Mouse (Mus musculus) liver, postnatal 0 days (tissue): ENCODE data around the gene Patz1. TPM values are rescaled to one million over a fixed set of nuclear protein-coding genes. Genes with fewer than 3 reads are reported as not detected.

Experiments
- ATAC-seq: fragments of 200-750 bp; cut with Nextera tagmentation; 2 replicates; pipeline ENCODE4 v1.8.0; 2017; ENCODE audit warnings: mild to moderate bottlenecking, moderate library complexity
- DNase-seq: peaks from one replicate; pipeline ENCODE4 v3.0.0-alpha.2; 2016
- H3K27ac ChIP-seq: fragments of 300-500 bp; sonication (generic); 2 replicates; pipeline ENCODE4 v1.5.1; 2014; ENCODE audit warnings: antibody characterized with exemption, moderate library complexity, mild to moderate bottlenecking, low read depth
- H3K27me3 ChIP-seq: fragments of 300-500 bp; sonication (generic); 2 replicates; pipeline ENCODE4 v1.6.1; 2014; ENCODE audit warnings: low read length, control low read depth, mixed read lengths; ENCODE audit not compliant: insufficient read depth
- H3K36me3 ChIP-seq: fragments of 300-500 bp; sonication (generic); replicated peaks from 2 replicates; pipeline ENCODE4 v1.6.1; 2014; ENCODE audit warnings: mild to moderate bottlenecking, control low read depth, low read length, moderate library complexity, mixed read lengths; ENCODE audit not compliant: insufficient read depth
- H3K4me1 ChIP-seq: fragments of 300-500 bp; sonication (generic); 2 replicates; pipeline ENCODE4 v1.6.1; 2014; ENCODE audit warnings: antibody characterized with exemption, mild to moderate bottlenecking, control low read depth; ENCODE audit not compliant: insufficient read depth
- H3K4me2 ChIP-seq: fragments of 300-500 bp; sonication (generic); 2 replicates; pipeline ENCODE4 v1.6.1; 2014; ENCODE audit warnings: low read depth, mild to moderate bottlenecking, low read length, moderate library complexity, mixed read lengths
- H3K4me3 ChIP-seq: fragments of 300-500 bp; sonication (generic); 2 replicates; pipeline ENCODE4 v1.5.1; 2014; ENCODE audit warnings: low read depth, low read length
- H3K9ac ChIP-seq: fragments of 300-500 bp; sonication (generic); replicated peaks from 2 replicates; pipeline ENCODE4 v1.6.1; 2014; ENCODE audit warnings: mild to moderate bottlenecking, moderate library complexity
- H3K9me3 ChIP-seq: fragments of 300-500 bp; sonication (generic); 2 replicates; pipeline ENCODE4 v1.6.1; 2016; ENCODE audit warnings: mild to moderate bottlenecking, control low read depth, low read length, mixed read lengths
- CTCF ChIP-seq: sonication (generic); IDR thresholded peaks from 2 replicates; pipeline ENCODE4 v1.5.1; 2016; ENCODE audit warnings: antibody characterized with exemption, low read depth
- EP300 ChIP-seq: IDR thresholded peaks from 2 replicates; pipeline ENCODE4 v1.6.1; 2016; ENCODE audit warnings: antibody characterized with exemption, low read depth, mild to moderate bottlenecking
- WGBS: fragments of 180-500 bp; shearing (Covaris S2); extraction: QIAGEN DNeasy Blood & Tissue Kit; methylation state at CpG from one replicate; pipeline ENCODE4 v1.1.7; 2014; ENCODE audit not compliant: insufficient replicate concordance; 5-methylcytosine and 5-hydroxymethylcytosine counted together
- polyA plus RNA-seq: library from polyadenylated mRNA; unstranded; fragments of >200 nt; fragmentation: Nextera tagmentation; extraction: Ambion mirVana; gene quantifications from 2 replicates; pipeline ENCODE4 v1.2.1, GENCODE M21; 2015

The Patz1 gene
- polyA plus RNA-seq, 1 experiment from 2014 or later, result 8.8 TPM

DNA sequence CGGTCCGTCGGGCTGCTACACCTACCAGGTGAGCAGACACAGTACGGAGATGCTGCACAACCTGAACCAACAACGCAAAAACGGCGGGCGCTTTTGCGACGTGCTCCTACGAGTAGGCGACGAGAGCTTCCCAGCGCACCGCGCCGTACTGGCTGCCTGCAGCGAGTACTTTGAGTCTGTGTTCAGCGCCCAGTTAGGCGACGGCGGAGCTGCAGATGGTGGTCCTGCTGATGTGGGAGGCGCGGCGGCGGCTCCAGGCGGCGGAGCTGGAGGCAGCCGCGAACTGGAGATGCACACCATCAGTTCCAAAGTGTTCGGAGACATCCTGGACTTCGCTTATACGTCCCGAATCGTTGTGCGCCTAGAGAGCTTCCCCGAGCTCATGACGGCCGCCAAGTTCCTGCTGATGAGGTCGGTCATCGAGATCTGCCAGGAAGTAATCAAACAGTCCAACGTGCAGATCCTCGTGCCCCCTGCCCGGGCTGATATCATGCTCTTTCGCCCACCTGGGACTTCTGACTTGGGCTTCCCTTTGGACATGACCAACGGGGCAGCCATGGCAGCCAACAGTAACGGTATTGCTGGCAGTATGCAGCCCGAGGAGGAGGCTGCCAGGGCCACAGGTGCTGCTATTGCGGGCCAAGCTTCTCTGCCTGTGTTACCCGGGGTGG lies 2.1 kb downstream of the Patz1 start:
- under 1% methylated on average over 50 of the region's 50 CpGs for WGBS
- no peak for TF ChIP-seq EP300
- TF ChIP-seq CTCF, result no peak
- Histone ChIP-seq H3K27me3 (no peaks in the 10 kb centered on the region), H3K9me3 (no peaks in the 10 kb centered on the region), H3K4me3 (peak overlapping the region; percentile 93), H3K4me1 (peaks cover 51% of the 10 kb centered on the region), H3K27ac (peak overlapping the region; percentile 99), H3K9ac (peak overlapping the region; percentile 95), H3K4me2 (peak overlapping the region; percentile 100), H3K36me3 (peaks cover 22% of the 10 kb centered on the region)
- DNase-seq (peak; percentile 58), ATAC-seq (peak; percentile 5; the same call in 1 of the 2 replicates)

DNA sequence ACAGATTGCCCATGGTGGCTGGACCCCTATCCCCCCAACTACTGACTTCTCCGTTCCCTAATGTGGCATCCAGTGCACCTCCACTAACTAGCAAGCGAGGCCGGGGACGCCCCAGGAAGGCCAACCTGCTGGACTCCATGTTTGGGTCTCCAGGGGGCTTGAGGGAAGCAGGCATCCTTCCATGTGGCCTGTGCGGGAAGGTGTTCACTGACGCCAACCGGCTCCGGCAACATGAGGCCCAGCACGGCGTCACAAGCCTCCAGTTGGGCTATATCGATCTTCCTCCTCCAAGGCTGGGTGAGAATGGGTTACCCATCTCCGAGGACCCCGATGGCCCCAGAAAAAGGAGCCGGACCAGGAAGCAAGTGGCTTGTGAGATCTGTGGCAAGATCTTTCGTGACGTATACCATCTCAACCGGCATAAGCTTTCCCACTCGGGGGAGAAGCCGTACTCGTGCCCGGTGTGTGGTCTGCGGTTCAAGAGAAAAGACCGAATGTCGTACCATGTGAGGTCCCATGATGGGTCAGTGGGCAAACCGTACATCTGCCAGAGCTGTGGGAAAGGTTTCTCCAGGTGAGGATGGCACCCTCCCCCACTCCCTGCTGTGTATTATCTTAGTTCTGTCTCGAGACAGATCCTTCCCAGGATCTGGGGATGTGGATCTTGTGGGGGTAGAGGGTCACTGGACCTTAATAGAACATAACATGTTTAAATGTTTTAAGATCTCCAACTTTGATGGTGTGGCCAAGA lies 2.8 kb downstream of the Patz1 start:
- Histone ChIP-seq H3K4me2 (peak overlapping the region; percentile 100), H3K9ac (peak overlapping the region; percentile 95), H3K9me3 (no peaks in the 10 kb centered on the region), H3K36me3 (peaks cover 29% of the 10 kb centered on the region), H3K4me1 (peaks cover 51% of the 10 kb centered on the region), H3K4me3 (peak overlapping the region; percentile 93), H3K27me3 (no peaks in the 10 kb centered on the region), H3K27ac (peak overlapping the region; percentile 99)
- 2% methylated on average over 26 of the region's 26 CpGs for WGBS
- DNase-seq, result peak; percentile 47
- ATAC-seq, result no peak
- no peak for TF ChIP-seq CTCF

- Histone ChIP-seq H3K27ac (peak overlapping the region; percentile 99), H3K36me3 (peaks cover 33% of the 10 kb centered on the region), H3K9ac (peak overlapping the region; percentile 95), H3K9me3 (no peaks in the 10 kb centered on the region), H3K4me1 (peaks cover 51% of the 10 kb centered on the region), H3K27me3 (no peaks in the 10 kb centered on the region), H3K4me3 (peak overlapping the region; percentile 93), H3K4me2 (peak overlapping the region; percentile 100)
- DNase-seq, result peak; percentile 76
- under 1% methylated on average over 8 of the region's 8 CpGs for WGBS
- TF ChIP-seq CTCF (no peak), EP300 (no peak)
- ATAC-seq, result peak; percentile 4
Observed at GRCm38 (mm10) chr11:3292062-3292421, 3.4 kb downstream of the Patz1 start.

DNA sequence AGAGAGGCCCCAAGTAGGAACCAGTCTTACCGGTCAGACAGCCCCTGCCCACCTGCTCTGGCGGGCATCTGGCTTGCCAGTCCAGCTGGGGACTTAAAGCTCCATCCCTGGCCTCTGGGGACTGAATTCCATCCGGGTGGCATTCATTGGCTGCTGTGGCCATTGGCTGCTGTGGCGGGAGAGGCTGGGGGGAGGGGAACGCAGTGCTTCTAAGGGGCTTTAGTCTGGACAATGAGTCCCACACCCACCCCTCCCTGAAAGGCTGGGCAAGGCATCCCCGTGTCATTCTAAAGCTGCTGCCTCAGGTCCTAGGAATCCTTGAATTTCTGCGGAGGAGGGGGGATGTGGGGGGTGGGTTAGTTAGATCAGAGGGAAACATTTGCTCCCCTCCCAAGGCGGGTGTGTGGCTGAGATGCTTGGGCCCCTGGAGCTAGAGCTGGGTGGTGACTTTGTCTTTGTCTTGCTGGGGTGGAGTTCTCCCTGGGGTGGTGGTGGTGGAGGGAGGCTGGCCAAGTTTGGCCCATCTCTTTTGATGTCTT lies 4.1 kb downstream of the Patz1 start:
- H3K27me3 ChIP-seq, result no peaks in the 10 kb centered on the region
- H3K4me2 ChIP-seq, result peak overlapping the region; percentile 100
- WGBS, result 7% methylated on average over 8 of the region's 8 CpGs
- H3K9ac ChIP-seq, result peak overlapping the region; percentile 95
- peaks cover 41% of the 10 kb centered on the region for H3K36me3 ChIP-seq
- H3K4me3 ChIP-seq, result peak overlapping the region; percentile 93
- no peaks in the 10 kb centered on the region for H3K9me3 ChIP-seq
- DNase-seq (no peak), ATAC-seq (no peak)
- H3K27ac ChIP-seq, result peak overlapping the region; percentile 99
- peaks cover 51% of the 10 kb centered on the region for H3K4me1 ChIP-seq
- no peak for TF ChIP-seq EP300
- no peak for TF ChIP-seq CTCF

GRCm38 (mm10) chr11:3293361-3293760 lies 4.7 kb downstream of the Patz1 start:
- Histone ChIP-seq H3K9ac (peak overlapping the region; percentile 95), H3K4me2 (peak overlapping the region; percentile 100), H3K4me3 (peak overlapping the region; percentile 93), H3K27me3 (no peaks in the 10 kb centered on the region), H3K4me1 (peaks cover 48% of the 10 kb centered on the region), H3K9me3 (no peaks in the 10 kb centered on the region), H3K27ac (peak overlapping the region; percentile 99), H3K36me3 (peaks cover 47% of the 10 kb centered on the region)
- ATAC-seq (no peak), DNase-seq (no peak)
- WGBS, result 35% methylated on average over 4 of the region's 4 CpGs
- TF ChIP-seq CTCF (no peak), EP300 (no peak)

- DNase-seq, result no peak
- Histone ChIP-seq H3K9ac (0 out of 2 replicates have a peak overlapping the region, but pooled peaks have one; percentile 11), H3K4me1 (peaks cover 40% of the 10 kb centered on the region), H3K27me3 (no peaks in the 10 kb centered on the region), H3K4me3 (no peak overlapping the region), H3K36me3 (peaks cover 59% of the 10 kb centered on the region), H3K4me2 (no peak overlapping the region), H3K27ac (no peak overlapping the region), H3K9me3 (no peaks in the 10 kb centered on the region)
- TF ChIP-seq CTCF, result no peak
- TF ChIP-seq EP300, result no peak
- 95% methylated on average over 2 of the region's 2 CpGs for WGBS
- no peak for ATAC-seq
Observed at GRCm38 (mm10) chr11:3294641-3295040, 6.0 kb downstream of the Patz1 start.
